Mouse (Mus musculus) thymus, postnatal 36 days (tissue): Measurements from ENCODE around the gene Creb5.

Experiments
- DNase-seq, 2 experiments: peaks; one replicate each; pipeline ENCODE4 v3.0.0; 2022; ENCODE audit warnings: mixed read lengths in 2 of 2

Gene Creb5

GRCm38 (mm10) chr6:53447479-53447878, 160.4 kb downstream of the Creb5 start:
- DNase-seq = no peak

GRCm38 (mm10) chr6:53448317-53448870, 161.3 kb downstream of the Creb5 start:
- DNase-seq = no peak

- no peak for DNase-seq
These were observed 162.5 kb downstream of the Creb5 start for GRCm38 (mm10) chr6:53449437-53450173.

- DNase-seq = no peak
These were observed 163.4 kb downstream of the Creb5 start for GRCm38 (mm10) chr6:53450494-53450893.

- DNase-seq = no peak
These were observed 165.2 kb downstream of the Creb5 start for GRCm38 (mm10) chr6:53452240-53452639.

GRCm38 (mm10) chr6:53455442-53455841, 168.4 kb downstream of the Creb5 start:
- DNase-seq = no peak

GRCm38 (mm10) chr6:53456111-53456510, 169.0 kb downstream of the Creb5 start:
- DNase-seq = no peak

GRCm38 (mm10) chr6:53459995-53460747, 173.1 kb downstream of the Creb5 start:
- no peak for DNase-seq

- no peak for DNase-seq
These were observed 174.0 kb downstream of the Creb5 start for GRCm38 (mm10) chr6:53461056-53461455.

GRCm38 (mm10) chr6:53461775-53462770, 175.0 kb downstream of the Creb5 start:
- no peak for DNase-seq

GRCm38 (mm10) chr6:53462802-53463201, 175.7 kb downstream of the Creb5 start:
- no peak for DNase-seq

- no peak for DNase-seq
These were observed 176.3 kb downstream of the Creb5 start for GRCm38 (mm10) chr6:53463261-53463813.

GRCm38 (mm10) chr6:53469204-53469603, 182.1 kb downstream of the Creb5 start:
- no peak for DNase-seq

- no peak for DNase-seq
These were observed 182.6 kb downstream of the Creb5 start for GRCm38 (mm10) chr6:53469703-53470102.

- DNase-seq = no peak
These were observed 183.5 kb downstream of the Creb5 start for GRCm38 (mm10) chr6:53470559-53470958.

GRCm38 (mm10) chr6:53470999-53471591, 184.0 kb downstream of the Creb5 start:
- no peak for DNase-seq

GRCm38 (mm10) chr6:53472751-53473150, 185.7 kb downstream of the Creb5 start:
- DNase-seq = no peak

GRCm38 (mm10) chr6:53477501-53477900, 190.4 kb downstream of the Creb5 start:
- DNase-seq = no peak

GRCm38 (mm10) chr6:53490917-53491316, 203.8 kb downstream of the Creb5 start:
- no peak for DNase-seq

- no peak for DNase-seq
These were observed 204.3 kb downstream of the Creb5 start for GRCm38 (mm10) chr6:53491331-53491730.

GRCm38 (mm10) chr6:53493864-53494263, 206.8 kb downstream of the Creb5 start:
- no peak for DNase-seq

- no peak for DNase-seq
These were observed 208.6 kb downstream of the Creb5 start for GRCm38 (mm10) chr6:53495667-53496066.
